In genomic region chr3:87072612-87073515, GRCm38 (mm10) we compare ENCODE assay signal across 10 mouse cellular contexts.
DNase-seq lines count a peak whose midpoint lies in the region; ATAC-seq lines count a peak whose summit lies in the region.
"Had no signal": no experiment of that assay in that cellular context is flagged by ENCODE, and none has a peak within 500 bp of the region (broad histone marks: within the 10 kb centered on the region; RNA-seq: fewer than 3 reads in every experiment).

No protein-coding gene starts in this region.

- intact Hi-C loops in gastrocnemius, postnatal 14 days (cut with DNase I; ENCODE audit: low total_unique reads) = no loop called here

- H3K9me3 ChIP-seq in heart, embryonic 10.5 days = no peaks in the 10 kb centered on the region
- no peaks in the 10 kb centered on the region for H3K9me3 ChIP-seq in midbrain, embryonic 12.5 days
- H3K9me3 ChIP-seq in midbrain, embryonic 16.5 days (replicated peaks; ENCODE audit: control insufficient read depth, low read length, poor library complexity, severe bottlenecking) = no peaks in the 10 kb centered on the region

- WGBS in heart, embryonic 10.5 days = 48% methylated on average over 13 of the region's 13 CpGs
- 39% methylated on average over 13 of the region's 13 CpGs for WGBS in midbrain, embryonic 12.5 days
- 31% methylated on average over 13 of the region's 13 CpGs for WGBS in midbrain, embryonic 16.5 days

- no peak for ATAC-seq in midbrain, embryonic 12.5 days (ENCODE audit: low FRiP score, low read depth)
- ATAC-seq in midbrain, embryonic 16.5 days = no peak

- 0 out of 2 replicates have a peak, but pooled peaks cover 2% of the 10 kb centered on the region for H3K36me3 ChIP-seq in heart, embryonic 10.5 days
- no peaks in the 10 kb centered on the region for H3K36me3 ChIP-seq in midbrain, embryonic 12.5 days
- H3K36me3 ChIP-seq in midbrain, embryonic 16.5 days (ENCODE audit: control insufficient read depth, insufficient read depth, low read length) = no peaks in the 10 kb centered on the region

- 0 out of 2 replicates have a peak overlapping the region, but pooled peaks have one; percentile 36 for H3K27ac ChIP-seq in heart, embryonic 10.5 days
- 0 out of 2 replicates have a peak overlapping the region, but pooled peaks have one; percentile 58 for H3K27ac ChIP-seq in midbrain, embryonic 12.5 days (replicated peaks)
- no peak overlapping the region for H3K27ac ChIP-seq in midbrain, embryonic 16.5 days (ENCODE audit: low read length)

- DNase-seq in heart, embryonic 10.5 days (ENCODE audit: low spot score) = peak; percentile 77
- no peak for DNase-seq in heart, adult 8-10 months (ENCODE audit: low spot score)
- DNase-seq in forelimb bud, embryonic 11.5 days (ENCODE audit: low read depth, low spot score) = peak; percentile 19
- DNase-seq in skeletal muscle tissue, adult 2 months (ENCODE audit: low read depth, low spot score) = peak; percentile 14
- DNase-seq in T-cell, adult 2 months (ENCODE audit: low spot score) = no peak
- DNase-seq in gastrocnemius, postnatal 14 days = no peak
- DNase-seq: adrenal gland, postnatal 14 days; lung, postnatal 14 days had no signal

- peaks cover 5% of the 10 kb centered on the region for H3K4me1 ChIP-seq in heart, embryonic 10.5 days
- H3K4me1 ChIP-seq in midbrain, embryonic 12.5 days = peaks cover 9% of the 10 kb centered on the region; the same call in 1 of the 2 replicates
- no peaks in the 10 kb centered on the region for H3K4me1 ChIP-seq in midbrain, embryonic 16.5 days (ENCODE audit: control insufficient read depth, insufficient read depth, low read length)

- no peak overlapping the region for H3K9ac ChIP-seq in midbrain, embryonic 12.5 days (replicated peaks)
- H3K9ac ChIP-seq in midbrain, embryonic 16.5 days (ENCODE audit: low read depth, low read length) = no peak overlapping the region

- H3K27me3 ChIP-seq in heart, embryonic 10.5 days (ENCODE audit: insufficient read depth, poor library complexity, severe bottlenecking) = no peaks in the 10 kb centered on the region
- no peaks in the 10 kb centered on the region for H3K27me3 ChIP-seq in midbrain, embryonic 12.5 days
- no peaks in the 10 kb centered on the region for H3K27me3 ChIP-seq in midbrain, embryonic 16.5 days (ENCODE audit: control insufficient read depth, insufficient read depth, low read depth, low read length)

- H3K4me3 ChIP-seq in heart, embryonic 10.5 days = no peak overlapping the region
- H3K4me3 ChIP-seq in midbrain, embryonic 12.5 days = no peak overlapping the region
- no peak overlapping the region for H3K4me3 ChIP-seq in midbrain, embryonic 16.5 days (ENCODE audit: low read depth, low read length)

- no peak overlapping the region for H3K4me2 ChIP-seq in midbrain, embryonic 12.5 days (replicated peaks)
- H3K4me2 ChIP-seq in midbrain, embryonic 16.5 days (ENCODE audit: low read length) = no peak overlapping the region

Comparison
In these comparisons a context has a peak if more than half of its experiments do, and no peak if none do; other contexts are left out.
1. DNase-seq: peak in heart, embryonic 10.5 days (single experiment), forelimb bud, embryonic 11.5 days (single experiment) and skeletal muscle tissue, adult 2 months (single experiment); none in heart, adult 8-10 months (single experiment), T-cell, adult 2 months (single experiment) and gastrocnemius, postnatal 14 days (single experiment).